Mouse (Mus musculus) myocyte (in vitro differentiated cells): ENCODE measurements around the gene H2afy2. TPM values are rescaled to one million over a fixed set of nuclear protein-coding genes. Genes with fewer than 3 reads are reported as not detected.

Experiments used
- H3K27me3 ChIP-seq: one replicate; pipeline ENCODE4 v1.6.1; 2011; ENCODE audit not compliant: control insufficient read depth, insufficient read depth, insufficient read length
- H3K36me3 ChIP-seq: one replicate; pipeline ENCODE4 v1.6.1; 2011; ENCODE audit not compliant: control insufficient read depth, insufficient read depth
- H3K4me2 ChIP-seq: one replicate; pipeline ENCODE4 v1.6.1; 2011; ENCODE audit warnings: low read depth, control low read depth
- H3K4me3 ChIP-seq: one replicate; pipeline ENCODE4 v1.5.1; 2011; ENCODE audit warnings: mild to moderate bottlenecking, control low read depth, moderate library complexity
- H3K79me2 ChIP-seq: one replicate; pipeline ENCODE4 v1.6.1; 2011; ENCODE audit not compliant: control insufficient read depth, insufficient read depth
- H3ac ChIP-seq: one replicate; pipeline ENCODE4 v1.6.1; 2011; ENCODE audit not compliant: control insufficient read depth, insufficient read length
- CEBPB ChIP-seq: IDR thresholded peaks from 2 replicates; pipeline ENCODE4 v1.6.1; 2011; ENCODE audit warnings: mild to moderate bottlenecking, moderate library complexity; ENCODE audit not compliant: poor library complexity, insufficient read depth, severe bottlenecking
- E2F4 ChIP-seq: IDR thresholded peaks from one replicate; pipeline ENCODE4 v1.6.1; 2011; ENCODE audit warnings: mild to moderate bottlenecking, control low read depth, moderate library complexity; ENCODE audit not compliant: insufficient read depth
- MAX ChIP-seq: IDR thresholded peaks from one replicate; pipeline ENCODE4 v1.6.1; 2011; ENCODE audit warnings: low read depth, mild to moderate bottlenecking, control low read depth
- MYOD1 ChIP-seq, 3 experiments: IDR thresholded peaks; one replicate each; pipeline ENCODE4 v1.6.1; 2011; ENCODE audit warnings: control low read depth in 2 of 3, low read depth in 2 of 3, mild to moderate bottlenecking in 2 of 3, moderate library complexity in 1 of 3; ENCODE audit not compliant: insufficient read length in 2 of 3, control insufficient read depth in 1 of 3
- MYOG ChIP-seq, 3 experiments: IDR thresholded peaks; one replicate each; pipeline ENCODE4 v1.6.1; 2011; ENCODE audit warnings: control low read depth in 2 of 3, low read depth in 2 of 3, mild to moderate bottlenecking in 2 of 3; ENCODE audit not compliant: insufficient read length in 2 of 3, control insufficient read depth in 1 of 3, insufficient read depth in 1 of 3
- POLR2A ChIP-seq: IDR thresholded peaks from one replicate; pipeline ENCODE4 v1.6.1; 2011; ENCODE audit warnings: low read depth, mild to moderate bottlenecking, control low read depth, moderate library complexity; ENCODE audit not compliant: insufficient read length
- POLR2AphosphoS2 ChIP-seq: IDR thresholded peaks from one replicate; pipeline ENCODE4 v1.6.1; 2011; ENCODE audit warnings: low read depth, control low read depth; ENCODE audit not compliant: insufficient read length
- REST ChIP-seq: IDR thresholded peaks from one replicate; pipeline ENCODE4 v1.6.1; 2011; ENCODE audit warnings: mild to moderate bottlenecking, control low read depth, moderate library complexity; ENCODE audit not compliant: insufficient read depth, insufficient read length
- SRF ChIP-seq: IDR thresholded peaks from one replicate; pipeline ENCODE4 v1.6.1; 2011; ENCODE audit warnings: low read depth; ENCODE audit not compliant: control insufficient read depth, insufficient read length
- TCF12 ChIP-seq: IDR thresholded peaks from one replicate; pipeline ENCODE4 v1.6.1; 2011; ENCODE audit warnings: mild to moderate bottlenecking, control low read depth; ENCODE audit not compliant: poor library complexity, insufficient read depth, severe bottlenecking
- TCF3 ChIP-seq: IDR thresholded peaks from one replicate; pipeline ENCODE4 v1.6.1; 2011; ENCODE audit warnings: low read depth, control low read depth; ENCODE audit not compliant: insufficient read length
- USF1 ChIP-seq: IDR thresholded peaks from one replicate; pipeline ENCODE4 v1.6.1; 2011; ENCODE audit warnings: low read depth, mild to moderate bottlenecking, control low read depth, moderate library complexity
- polyA plus RNA-seq: library from polyadenylated mRNA; unstranded; fragments of >200 nt; fragmentation: generic; extraction: Trizol; gene quantifications from one replicate; pipeline ENCODE4 v1.2.1, GENCODE M21; 2012; ENCODE audit warnings: missing spikeins

The H2afy2 gene
- polyA plus RNA-seq, 1 experiment = 4.5 TPM

DNA sequence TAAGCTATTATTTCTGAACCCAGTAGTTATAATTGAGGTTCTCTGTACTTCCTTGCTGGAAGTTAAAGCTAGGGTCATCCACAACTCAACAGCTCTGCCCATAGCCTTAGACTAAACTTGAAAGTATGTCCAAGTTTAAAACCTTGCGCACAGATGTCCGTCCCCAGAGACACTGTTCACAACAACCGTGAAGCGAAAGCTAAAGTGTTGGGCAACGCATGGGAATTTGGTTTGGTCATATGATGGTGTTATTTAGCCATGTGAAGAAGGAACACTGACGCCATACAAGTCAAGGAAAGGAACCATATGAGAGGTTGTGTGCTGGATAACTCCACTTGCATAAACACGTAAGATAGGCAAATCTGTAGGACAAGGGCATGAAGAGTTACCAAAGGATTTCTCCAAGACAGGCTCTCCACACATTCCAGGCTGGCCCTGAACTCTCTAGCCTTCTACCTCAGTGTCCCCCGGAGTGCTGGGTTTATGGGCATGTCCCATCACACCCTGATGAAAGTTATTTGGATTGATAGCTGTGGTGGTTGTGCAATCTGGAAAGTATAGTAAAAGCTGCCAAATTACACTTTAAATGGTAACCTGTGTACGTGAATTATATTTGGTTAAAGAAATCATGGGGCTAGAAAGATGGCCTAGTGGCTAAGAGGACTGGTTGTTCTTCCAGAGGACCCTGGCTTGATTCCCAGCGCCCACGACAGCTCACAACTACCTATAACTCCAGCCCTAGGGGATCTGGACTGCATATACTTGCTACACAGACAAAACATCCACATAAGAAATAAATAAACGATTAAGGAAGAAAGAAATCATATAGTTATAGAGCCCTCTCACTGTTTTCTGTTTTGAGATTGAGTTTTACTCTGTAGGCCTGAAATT lies 66.3 kb downstream of the H2afy2 start:
- Histone ChIP-seq H3K79me2 (no peaks in the 10 kb centered on the region), H3K4me2 (no peak overlapping the region), H3K36me3 (no peaks in the 10 kb centered on the region), H3ac (no peak overlapping the region), H3K4me3 (no peak overlapping the region), H3K27me3 (no peaks in the 10 kb centered on the region)
- TF ChIP-seq E2F4 = no peak
- no peak for TF ChIP-seq MYOD1 (IDR thresholded peaks at IDR 0.05; ENCODE audit: control insufficient read depth in 1 of 3, insufficient read length in 2 of 3, low read depth in 2 of 3)
- no peak for TF ChIP-seq MYOG (IDR thresholded peaks at IDR 0.05; ENCODE audit: control insufficient read depth in 1 of 3, insufficient read depth in 1 of 3, insufficient read length in 2 of 3, low read depth in 2 of 3)
- no peak for TF ChIP-seq POLR2A
- no peak for TF ChIP-seq SRF
- no peak for TF ChIP-seq TCF3
- no peak for TF ChIP-seq TCF12
- no peak for TF ChIP-seq USF1
- no peak for TF ChIP-seq MAX
- TF ChIP-seq POLR2AphosphoS2 = no peak

- Histone ChIP-seq H3K4me3 (peak overlapping the region; percentile 40), H3ac (no peak overlapping the region), H3K4me2 (peak overlapping the region; percentile 53), H3K27me3 (no peaks in the 10 kb centered on the region), H3K36me3 (no peaks in the 10 kb centered on the region), H3K79me2 (no peaks in the 10 kb centered on the region)
- TF ChIP-seq MYOG (IDR thresholded peaks at IDR 0.05; ENCODE audit: control insufficient read depth in 1 of 3, insufficient read depth in 1 of 3, insufficient read length in 2 of 3, low read depth in 2 of 3) = peak in 1 of 3 experiments; percentile 10
- TF ChIP-seq MAX = no peak
Observed at GRCm38 (mm10) chr10:61715996-61716864, 67.7 kb downstream of the H2afy2 start.

GRCm38 (mm10) chr10:61715462-61715837 lies 68.5 kb downstream of the H2afy2 start:
- TF ChIP-seq TCF12 (no peak), REST (no peak), MYOD1 (IDR thresholded peaks at IDR 0.05; ENCODE audit: control insufficient read depth in 1 of 3, insufficient read length in 2 of 3, low read depth in 2 of 3) (no peak), E2F4 (no peak), POLR2A (no peak), CEBPB (no peak), POLR2AphosphoS2 (no peak), MYOG (IDR thresholded peaks at IDR 0.05; ENCODE audit: control insufficient read depth in 1 of 3, insufficient read depth in 1 of 3, insufficient read length in 2 of 3, low read depth in 2 of 3) (no peak), USF1 (no peak)
- Histone ChIP-seq H3K4me3 (peak overlapping the region; percentile 40), H3ac (peak overlapping the region; percentile 5), H3K36me3 (no peaks in the 10 kb centered on the region), H3K79me2 (no peaks in the 10 kb centered on the region), H3K4me2 (peak overlapping the region; percentile 53), H3K27me3 (no peaks in the 10 kb centered on the region)

- H3K4me2 ChIP-seq = peak within 1 kb of the TSS; percentile 53
Observed at GRCm38 (mm10) chr10:61714771-61715461, 69.0 kb downstream of the H2afy2 start, which contains the start of gene Aifm2. Gene Aifm2, plus strand, starts transcription at chr10:61715263.

More at GRCm38 (mm10) chr10:61714771-61715461, 69.0 kb downstream of the H2afy2 start, which contains the start of gene Aifm2:
- H3ac ChIP-seq = peak within 1 kb of the TSS; percentile 5
- no peaks in the 10 kb centered on the region for H3K79me2 ChIP-seq
- no peaks in the 10 kb centered on the region for H3K36me3 ChIP-seq
- peak within 1 kb of the TSS; percentile 40 for H3K4me3 ChIP-seq
- H3K27me3 ChIP-seq = no peaks in the 10 kb centered on the region
- peak; percentile 68 for TF ChIP-seq POLR2AphosphoS2
- no peak for TF ChIP-seq CEBPB
- no peak for TF ChIP-seq MYOG (IDR thresholded peaks at IDR 0.05; ENCODE audit: control insufficient read depth in 1 of 3, insufficient read depth in 1 of 3, insufficient read length in 2 of 3, low read depth in 2 of 3)
- TF ChIP-seq USF1 = no peak
- TF ChIP-seq MAX = no peak
- TF ChIP-seq POLR2A = peak; percentile 77
